Mouse (Mus musculus): ENCODE data around the gene Ier3. TPM values are rescaled to one million over a fixed set of nuclear protein-coding genes. Genes with fewer than 3 reads are reported as not detected.

Ier3 gene
- 4.6 and 5.0 TPM in 2 replicates for polyA plus RNA-seq (2014; fragmentation: Nextera tagmentation; extraction: Ambion mirVana)

- H3K4me2 ChIP-seq (ENCODE audit: low read length): peak within 1 kb of the TSS; percentile 93
- peak within 1 kb of the TSS; percentile 61 for H3K9ac ChIP-seq (ENCODE audit: low read length)
- ATAC-seq (peak; percentile 38), DNase-seq (ENCODE audit: low spot score) (peak; percentile 85)
- H3K4me1 ChIP-seq (ENCODE audit: control insufficient read depth, insufficient read depth, low read length): peaks cover 16% of the 10 kb centered on the region
- no peak within 1 kb of the TSS; the same call in 1 of the 2 replicates for H3K27ac ChIP-seq (ENCODE audit: low read depth, low read length)
- H3K4me3 ChIP-seq (ENCODE audit: low read depth, low read length): peak within 1 kb of the TSS; percentile 54
- H3K36me3 ChIP-seq (ENCODE audit: control insufficient read depth, insufficient read depth, low read length): peaks cover 8% of the 10 kb centered on the region
- no peaks in the 10 kb centered on the region; the same call in 1 of the 2 replicates for H3K27me3 ChIP-seq (replicated peaks; ENCODE audit: control insufficient read depth, insufficient read depth, low read length)
- H3K9me3 ChIP-seq (replicated peaks; ENCODE audit: control insufficient read depth, low read length): no peaks in the 10 kb centered on the region
- 1% methylated on average over 62 of the region's 62 CpGs for WGBS
Measured at GRCm38 (mm10) chr17:35821439-35822430, at the start of gene Ier3. Gene Ier3 (plus strand): TSS chr17:35821684.

DNA sequence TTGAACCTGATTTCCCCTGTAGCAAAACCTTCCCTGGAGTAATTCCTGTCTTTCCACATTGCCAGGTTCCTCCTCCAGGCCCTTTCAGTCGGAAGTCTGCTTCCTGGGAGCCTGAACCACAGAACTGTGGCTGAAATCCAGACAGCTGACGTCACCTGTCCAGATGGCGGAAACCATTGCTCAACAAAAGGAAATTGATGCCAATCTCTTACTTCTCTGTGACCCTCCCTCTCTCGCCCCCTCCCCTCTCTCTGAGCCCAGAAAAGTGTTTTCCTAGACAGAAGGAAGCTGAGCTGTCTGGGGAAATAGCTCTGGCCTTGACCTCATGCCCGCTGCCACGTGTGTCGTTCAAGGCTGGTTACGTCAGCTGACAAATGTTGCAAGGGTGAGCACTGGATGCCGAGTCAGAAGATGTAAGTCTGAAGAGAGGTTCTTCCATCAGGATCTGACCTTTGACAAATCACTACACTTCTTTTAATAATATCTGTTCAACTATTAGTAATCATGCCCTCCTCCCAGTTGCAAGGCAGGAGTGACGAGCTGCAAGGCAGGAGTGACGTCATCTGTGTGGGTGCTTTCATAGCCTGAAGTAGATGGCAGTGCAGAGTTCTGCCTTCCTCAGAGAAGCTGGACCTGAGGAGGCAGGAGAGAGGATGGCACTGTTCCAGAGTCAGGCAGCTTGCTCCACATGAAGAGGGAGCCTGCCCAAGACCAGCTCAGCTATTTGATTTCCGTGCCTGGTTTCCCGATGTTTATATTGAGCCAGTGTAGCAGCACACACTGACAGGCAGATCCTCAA lies 44.5 kb upstream of the Ier3 start:
- DNase-seq (ENCODE audit: low spot score) (peak; percentile 83), ATAC-seq (peak; percentile 77)
- no peaks in the 10 kb centered on the region for H3K9me3 ChIP-seq (replicated peaks; ENCODE audit: control insufficient read depth, low read length)
- WGBS: 45% methylated on average over 13 of the region's 13 CpGs
- no peaks in the 10 kb centered on the region for H3K27me3 ChIP-seq (replicated peaks; ENCODE audit: control insufficient read depth, insufficient read depth, low read length)
- H3K4me1 ChIP-seq (ENCODE audit: control insufficient read depth, insufficient read depth, low read length): peaks cover 4% of the 10 kb centered on the region
- no peaks in the 10 kb centered on the region for H3K36me3 ChIP-seq (ENCODE audit: control insufficient read depth, insufficient read depth, low read length)
- no peak overlapping the region for H3K4me3 ChIP-seq (ENCODE audit: low read depth, low read length)
- peak overlapping the region; percentile 50; the same call in 1 of the 2 replicates for H3K27ac ChIP-seq (ENCODE audit: low read depth, low read length)
- no peak overlapping the region for H3K9ac ChIP-seq (ENCODE audit: low read length)
- 0 out of 2 replicates have a peak overlapping the region, but pooled peaks have one; percentile 2 for H3K4me2 ChIP-seq (ENCODE audit: low read length)

- Histone ChIP-seq H3K4me1 (ENCODE audit: control insufficient read depth, insufficient read depth, low read length) (peaks cover 4% of the 10 kb centered on the region), H3K4me2 (ENCODE audit: low read length) (no peak overlapping the region), H3K36me3 (ENCODE audit: control insufficient read depth, insufficient read depth, low read length) (no peaks in the 10 kb centered on the region), H3K27me3 (replicated peaks; ENCODE audit: control insufficient read depth, insufficient read depth, low read length) (no peaks in the 10 kb centered on the region), H3K27ac (ENCODE audit: low read depth, low read length) (no peak overlapping the region), H3K9me3 (replicated peaks; ENCODE audit: control insufficient read depth, low read length) (no peaks in the 10 kb centered on the region), H3K9ac (ENCODE audit: low read length) (no peak overlapping the region), H3K4me3 (ENCODE audit: low read depth, low read length) (no peak overlapping the region)
- DNase-seq (ENCODE audit: low spot score) (no peak), ATAC-seq (no peak)
- WGBS: 82% methylated on average over 6 of the region's 6 CpGs
Measured at GRCm38 (mm10) chr17:35778965-35779364, 42.5 kb upstream of the Ier3 start.

DNA sequence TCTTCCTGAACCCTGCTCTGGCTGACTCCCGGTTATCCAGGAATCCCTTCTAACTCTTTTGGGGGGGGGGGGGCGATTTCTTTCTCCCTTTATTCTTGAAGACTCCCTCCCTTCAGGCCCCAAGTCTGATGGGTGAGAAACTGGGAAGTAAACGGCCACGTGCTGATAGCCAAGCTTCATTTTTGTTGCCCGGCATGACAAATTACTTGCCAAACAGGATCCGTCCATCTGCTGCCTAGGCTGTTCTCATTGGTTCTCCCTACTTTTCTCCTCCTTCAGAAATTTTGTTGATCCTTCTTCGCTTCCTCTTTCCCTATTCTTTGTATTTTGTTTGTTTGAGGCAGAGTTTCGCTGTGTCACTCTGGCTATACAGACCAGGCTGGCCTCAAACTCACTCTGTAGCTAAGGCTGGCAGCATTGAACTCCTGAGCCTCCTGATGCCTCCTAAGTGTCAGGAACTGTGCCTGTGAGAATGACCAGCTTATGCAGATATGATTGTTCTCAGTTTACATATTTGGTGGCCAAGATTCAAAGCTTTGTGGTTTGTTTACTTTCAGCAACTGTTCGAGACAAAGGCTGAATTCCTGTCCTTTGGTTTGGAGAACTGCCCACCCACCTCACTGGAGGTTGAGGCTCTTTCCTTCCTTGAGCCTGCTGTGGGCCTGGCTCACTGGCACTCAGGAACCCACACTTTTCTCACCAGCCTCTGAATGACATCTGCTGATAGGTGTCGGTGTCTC lies 41.8 kb upstream of the Ier3 start:
- no peaks in the 10 kb centered on the region for H3K27me3 ChIP-seq (replicated peaks; ENCODE audit: control insufficient read depth, insufficient read depth, low read length)
- H3K4me2 ChIP-seq (ENCODE audit: low read length): no peak overlapping the region
- no peak overlapping the region for H3K4me3 ChIP-seq (ENCODE audit: low read depth, low read length)
- H3K4me1 ChIP-seq (ENCODE audit: control insufficient read depth, insufficient read depth, low read length): peaks cover 4% of the 10 kb centered on the region
- no peak overlapping the region for H3K27ac ChIP-seq (ENCODE audit: low read depth, low read length)
- DNase-seq (ENCODE audit: low spot score) (no peak), ATAC-seq (no peak)
- H3K36me3 ChIP-seq (ENCODE audit: control insufficient read depth, insufficient read depth, low read length): no peaks in the 10 kb centered on the region
- no peak overlapping the region for H3K9ac ChIP-seq (ENCODE audit: low read length)
- H3K9me3 ChIP-seq (replicated peaks; ENCODE audit: control insufficient read depth, low read length): no peaks in the 10 kb centered on the region
- WGBS: 71% methylated on average over 10 of the region's 10 CpGs

GRCm38 (mm10) chr17:35780362-35780761 lies 41.1 kb upstream of the Ier3 start:
- Histone ChIP-seq H3K27me3 (replicated peaks; ENCODE audit: control insufficient read depth, insufficient read depth, low read length) (no peaks in the 10 kb centered on the region), H3K9ac (ENCODE audit: low read length) (no peak overlapping the region), H3K9me3 (replicated peaks; ENCODE audit: control insufficient read depth, low read length) (no peaks in the 10 kb centered on the region), H3K27ac (ENCODE audit: low read depth, low read length) (no peak overlapping the region), H3K4me1 (ENCODE audit: control insufficient read depth, insufficient read depth, low read length) (peaks cover 4% of the 10 kb centered on the region), H3K4me2 (ENCODE audit: low read length) (no peak overlapping the region), H3K4me3 (ENCODE audit: low read depth, low read length) (no peak overlapping the region), H3K36me3 (ENCODE audit: control insufficient read depth, insufficient read depth, low read length) (no peaks in the 10 kb centered on the region)
- no peak for DNase-seq (ENCODE audit: low spot score)
- 94% methylated on average over 7 of the region's 7 CpGs for WGBS
- ATAC-seq: no peak

- 58% methylated on average over 2 of the region's 2 CpGs for WGBS
- ATAC-seq: no peak
- H3K9ac ChIP-seq (ENCODE audit: low read length): no peak overlapping the region
Measured at GRCm38 (mm10) chr17:35782398-35782797, 39.1 kb upstream of the Ier3 start.

DNA sequence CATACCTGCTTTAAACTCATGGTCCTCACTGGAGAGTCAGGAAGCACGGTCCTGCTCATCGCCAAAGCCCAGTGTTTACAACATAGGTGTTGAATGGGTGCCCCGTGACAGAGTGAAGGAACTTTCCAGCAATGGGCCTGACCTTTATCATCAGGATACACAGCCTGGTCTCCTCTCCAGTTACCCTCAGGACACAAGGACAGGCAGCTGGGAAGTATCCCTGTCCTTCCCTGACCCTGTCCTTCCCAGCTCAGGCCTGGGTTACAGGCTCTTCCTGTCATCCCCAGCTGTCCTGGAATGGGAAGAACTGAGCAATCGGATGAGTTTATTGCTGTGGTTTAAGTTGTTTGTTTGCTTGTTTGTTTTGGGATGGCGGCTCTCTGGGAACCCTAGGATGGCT lies 38.6 kb upstream of the Ier3 start:
- 92% methylated on average over 5 of the region's 5 CpGs for WGBS
- no peaks in the 10 kb centered on the region for H3K4me1 ChIP-seq (ENCODE audit: control insufficient read depth, insufficient read depth, low read length)
- ATAC-seq (no peak), DNase-seq (ENCODE audit: low spot score) (no peak)
- H3K27ac ChIP-seq (ENCODE audit: low read depth, low read length): no peak overlapping the region
- H3K9ac ChIP-seq (ENCODE audit: low read length): no peak overlapping the region
- no peaks in the 10 kb centered on the region for H3K9me3 ChIP-seq (replicated peaks; ENCODE audit: control insufficient read depth, low read length)
- no peaks in the 10 kb centered on the region for H3K36me3 ChIP-seq (ENCODE audit: control insufficient read depth, insufficient read depth, low read length)
- H3K4me3 ChIP-seq (ENCODE audit: low read depth, low read length): no peak overlapping the region
- H3K4me2 ChIP-seq (ENCODE audit: low read length): no peak overlapping the region
- no peaks in the 10 kb centered on the region for H3K27me3 ChIP-seq (replicated peaks; ENCODE audit: control insufficient read depth, insufficient read depth, low read length)

More at GRCm38 (mm10) chr17:35782398-35782797, 39.1 kb upstream of the Ier3 start:
- no peaks in the 10 kb centered on the region for H3K27me3 ChIP-seq (replicated peaks; ENCODE audit: control insufficient read depth, insufficient read depth, low read length)
- H3K9me3 ChIP-seq (replicated peaks; ENCODE audit: control insufficient read depth, low read length): no peaks in the 10 kb centered on the region
- no peak overlapping the region for H3K4me2 ChIP-seq (ENCODE audit: low read length)
- H3K27ac ChIP-seq (ENCODE audit: low read depth, low read length): no peak overlapping the region
- H3K36me3 ChIP-seq (ENCODE audit: control insufficient read depth, insufficient read depth, low read length): no peaks in the 10 kb centered on the region
- H3K4me3 ChIP-seq (ENCODE audit: low read depth, low read length): no peak overlapping the region
- no peaks in the 10 kb centered on the region for H3K4me1 ChIP-seq (ENCODE audit: control insufficient read depth, insufficient read depth, low read length)
- peak; percentile 15 for DNase-seq (ENCODE audit: low spot score)

- 81% methylated on average over 6 of the region's 6 CpGs for WGBS
- Histone ChIP-seq H3K27ac (ENCODE audit: low read depth, low read length) (no peak overlapping the region), H3K36me3 (ENCODE audit: control insufficient read depth, insufficient read depth, low read length) (no peaks in the 10 kb centered on the region), H3K9me3 (replicated peaks; ENCODE audit: control insufficient read depth, low read length) (no peaks in the 10 kb centered on the region), H3K4me2 (ENCODE audit: low read length) (no peak overlapping the region), H3K4me3 (ENCODE audit: low read depth, low read length) (no peak overlapping the region), H3K4me1 (ENCODE audit: control insufficient read depth, insufficient read depth, low read length) (no peaks in the 10 kb centered on the region), H3K9ac (ENCODE audit: low read length) (no peak overlapping the region), H3K27me3 (replicated peaks; ENCODE audit: control insufficient read depth, insufficient read depth, low read length) (no peaks in the 10 kb centered on the region)
- no peak for DNase-seq (ENCODE audit: low spot score)
- no peak for ATAC-seq
Measured at GRCm38 (mm10) chr17:35783944-35784343, 37.5 kb upstream of the Ier3 start.

Measured in forebrain, embryonic 14.5 days (tissue).